8 mouse cellular contexts compared by ENCODE assay signal in the genomic region with DNA sequence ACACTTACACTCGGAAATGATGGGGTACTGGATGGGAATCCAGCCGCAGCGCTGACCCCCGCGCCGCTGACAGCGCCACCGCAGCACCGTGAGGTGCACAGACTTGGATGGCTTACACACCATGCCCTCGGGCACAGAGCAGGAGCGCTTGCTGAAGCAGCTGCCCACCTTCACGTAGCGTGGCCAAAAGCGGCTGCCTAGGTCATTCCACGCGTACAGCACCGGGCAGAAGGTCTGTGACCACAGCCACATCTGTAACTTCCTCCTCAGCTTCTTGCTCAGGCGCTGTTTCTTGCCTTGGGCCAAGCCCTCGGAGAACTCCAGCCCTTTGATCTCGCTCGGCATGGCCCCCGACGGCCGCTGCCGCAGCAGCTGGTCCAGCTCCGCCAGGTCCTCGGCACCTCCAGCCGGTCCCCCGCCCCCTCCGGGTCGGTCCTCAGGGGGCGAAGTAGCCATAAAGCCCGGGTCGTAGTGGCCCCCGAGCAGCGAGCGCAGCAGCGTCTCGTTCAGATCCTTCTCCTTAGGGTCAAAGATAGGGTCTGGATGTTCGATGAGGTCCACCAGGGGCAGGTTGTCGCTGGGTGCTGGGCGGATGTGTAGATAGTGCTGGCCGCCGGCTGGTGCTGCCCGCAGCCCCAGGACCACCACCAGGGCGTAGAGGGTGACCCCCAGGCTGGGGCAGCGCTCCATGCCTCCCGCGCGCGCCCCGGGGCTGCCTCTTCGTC. TPM values are rescaled to one million over a fixed set of nuclear protein-coding genes. Genes with fewer than 3 reads are reported as not detected.
A peak's percentile ranks its signal among the peaks of the same experiment; 100 is the strongest.
DNase-seq lines count a peak whose midpoint lies in the region; ATAC-seq and TF ChIP-seq lines count a peak whose summit lies in the region.

No protein-coding gene starts in this region.

- 0 out of 2 replicates have a peak, but pooled peaks have one; percentile 0 for ATAC-seq in forebrain, embryonic 15.5 days (replicated peaks)
- ATAC-seq in intestine, embryonic 16.5 days = no peak
- no peak for ATAC-seq in liver, postnatal 0 days

- no peak for TF ChIP-seq EP300 in liver, postnatal 0 days (IDR thresholded peaks at IDR 0.05; ENCODE audit: low read depth)

- no peaks in the 10 kb centered on the region for H3K9me3 ChIP-seq in forebrain, embryonic 15.5 days
- H3K9me3 ChIP-seq in intestine, embryonic 16.5 days (ENCODE audit: control insufficient read depth, low read length) = no peaks in the 10 kb centered on the region
- H3K9me3 ChIP-seq in liver, postnatal 0 days (ENCODE audit: low read length) = no peaks in the 10 kb centered on the region

- H3K36me3 ChIP-seq in forebrain, embryonic 15.5 days = no peaks in the 10 kb centered on the region
- H3K36me3 ChIP-seq in intestine, embryonic 16.5 days (ENCODE audit: control insufficient read depth, insufficient read depth, low read length) = no peaks in the 10 kb centered on the region
- no peaks in the 10 kb centered on the region for H3K36me3 ChIP-seq in liver, postnatal 0 days (replicated peaks; ENCODE audit: insufficient read depth, low read length)

- peak overlapping the region; percentile 67 for H3K9ac ChIP-seq in forebrain, embryonic 15.5 days (replicated peaks)
- H3K9ac ChIP-seq in intestine, embryonic 16.5 days (ENCODE audit: low read depth, low read length) = peak overlapping the region; percentile 64
- no peak overlapping the region for H3K9ac ChIP-seq in liver, postnatal 0 days (replicated peaks)

- H3K4me1 ChIP-seq in forebrain, embryonic 15.5 days = peaks cover 39% of the 10 kb centered on the region
- peaks cover 15% of the 10 kb centered on the region for H3K4me1 ChIP-seq in intestine, embryonic 16.5 days (ENCODE audit: control insufficient read depth, insufficient read depth, low read length)
- peaks cover 12% of the 10 kb centered on the region for H3K4me1 ChIP-seq in liver, postnatal 0 days (ENCODE audit: insufficient read depth)

- peak overlapping the region; percentile 96 for H3K4me2 ChIP-seq in forebrain, embryonic 15.5 days (replicated peaks)
- H3K4me2 ChIP-seq in intestine, embryonic 16.5 days (ENCODE audit: low read depth, low read length) = peak overlapping the region; percentile 93
- peak overlapping the region; percentile 66 for H3K4me2 ChIP-seq in liver, postnatal 0 days (ENCODE audit: low read depth, low read length)

- WGBS in forebrain, embryonic 15.5 days = under 1% methylated on average over 53 of the region's 53 CpGs
- WGBS in intestine, embryonic 16.5 days = under 1% methylated on average over 53 of the region's 53 CpGs
- 2% methylated on average over 46 of the region's 53 CpGs for WGBS in liver, postnatal 0 days (ENCODE audit: insufficient replicate concordance)

- H3K27ac ChIP-seq in layer of hippocampus, adult 2 months = peak overlapping the region; percentile 72
- peak overlapping the region; percentile 94 for H3K27ac ChIP-seq in forebrain, embryonic 15.5 days (replicated peaks)
- peak overlapping the region; percentile 39 for H3K27ac ChIP-seq in intestine, embryonic 16.5 days (ENCODE audit: low read length)
- H3K27ac ChIP-seq in liver, postnatal 0 days (ENCODE audit: low read depth) = no peak overlapping the region

- TF ChIP-seq CTCF in layer of hippocampus, adult 2 months (conservative IDR thresholded peaks at IDR 0.05) = no peak
- TF ChIP-seq CTCF in brain, embryonic 14.5 days (IDR thresholded peaks at IDR 0.05; ENCODE audit: borderline replicate concordance, extremely low read depth, insufficient read depth, insufficient read length) = no peak
- no peak for TF ChIP-seq CTCF in liver, postnatal 0 days (IDR thresholded peaks at IDR 0.05; ENCODE audit: low read depth)

- no peak for TF ChIP-seq POLR2A in brain, embryonic 14.5 days (IDR thresholded peaks at IDR 0.05; ENCODE audit: borderline replicate concordance, extremely low read depth, insufficient read depth, insufficient read length, poor library complexity, severe bottlenecking)

- peaks cover 3% of the 10 kb centered on the region; the same call in 1 of the 2 replicates for H3K27me3 ChIP-seq in forebrain, embryonic 15.5 days
- peaks cover 33% of the 10 kb centered on the region for H3K27me3 ChIP-seq in intestine, embryonic 16.5 days (replicated peaks; ENCODE audit: control insufficient read depth, insufficient read depth, low read length)
- peaks cover 73% of the 10 kb centered on the region for H3K27me3 ChIP-seq in liver, postnatal 0 days (ENCODE audit: insufficient read depth, low read length)

- no peak for DNase-seq in layer of hippocampus, adult 2 months (ENCODE audit: low spot score in 2 of 2)
- no peak for DNase-seq in layer of hippocampus, adult 9-10 months (ENCODE audit: low spot score)
- DNase-seq in brain, embryonic 14.5 days (ENCODE audit: low read depth) = peak; percentile 64
- peak; percentile 16 for DNase-seq in liver, postnatal 0 days
- DNase-seq in right cerebral cortex, postnatal 14 days = peak; percentile 23
- DNase-seq in urinary bladder, postnatal 36 days (ENCODE audit: low spot score in 2 of 2) = no peak

- peak overlapping the region; percentile 76 for H3K4me3 ChIP-seq in layer of hippocampus, adult 2 months
- H3K4me3 ChIP-seq in forebrain, embryonic 15.5 days = peak overlapping the region; percentile 86
- peak overlapping the region; percentile 57 for H3K4me3 ChIP-seq in intestine, embryonic 16.5 days (ENCODE audit: low read length)
- peak overlapping the region; percentile 42 for H3K4me3 ChIP-seq in liver, postnatal 0 days (ENCODE audit: low read depth, low read length)

RNA-seq across cellular contexts. Expression of a gene that starts 0.6 kb away (rescaled TPM):
- total RNA-seq in layer of hippocampus, adult 2 months (2021) = 1 to 10 TPM; 8.0 to 8.6 TPM
- polyA plus RNA-seq in brain, embryonic 14.5 days (2012; rRNA removed) = 8.8 and 10.5 TPM in 2 replicates
- polyA plus RNA-seq in forebrain, embryonic 15.5 days (2015; fragmentation: Nextera tagmentation; extraction: Ambion mirVana) = 3.6 and 4.3 TPM in 2 replicates
- 1.3 and 1.4 TPM in 2 replicates for polyA plus RNA-seq in intestine, embryonic 16.5 days (2015; fragmentation: Nextera tagmentation; extraction: Ambion mirVana)
- not detected in 2 replicates for polyA plus RNA-seq in liver, postnatal 0 days (2015; fragmentation: Nextera tagmentation; extraction: Ambion mirVana)

Comparison
In these comparisons a context has a peak if more than half of its experiments do, and no peak if none do; other contexts are left out.
1. DNase-seq: peak in brain, embryonic 14.5 days (single experiment), liver, postnatal 0 days (single experiment) and right cerebral cortex, postnatal 14 days (single experiment); none in layer of hippocampus, adult 2 months (0 of 2), layer of hippocampus, adult 9-10 months (single experiment) and urinary bladder, postnatal 36 days (0 of 2).
2. Peak in every context shown above with its lines, with median percentiles within 50 percentile points of each other: H3K4me3 ChIP-seq and H3K4me2 ChIP-seq.